Mouse (Mus musculus): ENCODE results near the gene Ovol3. TPM values are rescaled to one million over a fixed set of nuclear protein-coding genes. Genes with fewer than 3 reads are reported as not detected.

Ovol3 gene
- polyA plus RNA-seq, 1 experiment from 2014 or later: not detected

- under 1% methylated on average over 65 of the region's 67 CpGs for WGBS (ENCODE audit: insufficient replicate concordance)
- peak; percentile 94 for ATAC-seq
Measured at GRCm38 (mm10) chr7:30231669-30232454, 3.7 kb downstream of the Ovol3 start, which contains the start of the genes Polr2i and Tbcb. Gene Polr2i (plus strand): TSS chr7:30231948. Gene Tbcb (minus strand): TSS chr7:30232272.

DNA sequence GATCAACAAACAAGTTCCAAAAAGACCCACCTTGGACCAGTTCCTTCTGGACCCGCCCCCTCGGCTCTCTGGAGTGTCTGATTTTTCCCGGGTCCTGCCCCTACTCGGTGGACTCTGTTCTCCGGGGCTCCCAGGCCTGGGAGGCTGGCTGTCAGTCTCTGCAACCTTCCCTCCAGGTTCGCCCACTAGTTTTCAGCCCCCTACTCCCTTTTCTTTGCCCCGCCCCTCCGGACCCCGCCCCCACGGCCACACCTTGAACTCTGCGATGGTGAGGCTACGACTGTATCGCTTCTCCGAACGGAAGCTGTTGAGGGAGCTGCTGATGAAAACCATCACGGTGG, 4.2 kb downstream of the Ovol3 start:
- Histone ChIP-seq H3K4me1 (ENCODE audit: insufficient read depth) (peaks cover 8% of the 10 kb centered on the region; the same call in 1 of the 2 replicates), H3K4me3 (ENCODE audit: low read depth, low read length) (peak overlapping the region; percentile 63), H3K9ac (replicated peaks) (peak overlapping the region; percentile 68), H3K9me3 (ENCODE audit: low read length) (no peaks in the 10 kb centered on the region), H3K36me3 (replicated peaks; ENCODE audit: insufficient read depth, low read length) (peaks cover 9% of the 10 kb centered on the region; the same call in 1 of the 2 replicates), H3K27ac (ENCODE audit: low read depth) (peak overlapping the region; percentile 93; the same call in 1 of the 2 replicates), H3K27me3 (ENCODE audit: insufficient read depth, low read length) (no peaks in the 10 kb centered on the region), H3K4me2 (ENCODE audit: low read depth, low read length) (peak overlapping the region; percentile 88)
- 2% methylated on average over 16 of the region's 16 CpGs for WGBS (ENCODE audit: insufficient replicate concordance)
- TF ChIP-seq EP300 (IDR thresholded peaks at IDR 0.05; ENCODE audit: low read depth) (no peak), CTCF (IDR thresholded peaks at IDR 0.05; ENCODE audit: low read depth) (no peak)
- no peak for DNase-seq
- no peak for ATAC-seq

More at GRCm38 (mm10) chr7:30231669-30232454, 3.7 kb downstream of the Ovol3 start, which contains the start of the genes Polr2i and Tbcb:
- no peak for TF ChIP-seq CTCF (IDR thresholded peaks at IDR 0.05; ENCODE audit: low read depth)
- no peak for TF ChIP-seq EP300 (IDR thresholded peaks at IDR 0.05; ENCODE audit: low read depth)
- Histone ChIP-seq H3K27ac (ENCODE audit: low read depth) (peak within 1 kb of the TSS; percentile 93), H3K4me2 (ENCODE audit: low read depth, low read length) (peak within 1 kb of the TSS; percentile 88), H3K9ac (replicated peaks) (peak within 1 kb of the TSS; percentile 68), H3K9me3 (ENCODE audit: low read length) (no peaks in the 10 kb centered on the region), H3K4me1 (ENCODE audit: insufficient read depth) (peaks cover 8% of the 10 kb centered on the region; the same call in 1 of the 2 replicates), H3K27me3 (ENCODE audit: insufficient read depth, low read length) (no peaks in the 10 kb centered on the region), H3K4me3 (ENCODE audit: low read depth, low read length) (peak within 1 kb of the TSS; percentile 63), H3K36me3 (replicated peaks; ENCODE audit: insufficient read depth, low read length) (0 out of 2 replicates have a peak, but pooled peaks cover 5% of the 10 kb centered on the region)
- peak; percentile 95 for DNase-seq

DNA sequence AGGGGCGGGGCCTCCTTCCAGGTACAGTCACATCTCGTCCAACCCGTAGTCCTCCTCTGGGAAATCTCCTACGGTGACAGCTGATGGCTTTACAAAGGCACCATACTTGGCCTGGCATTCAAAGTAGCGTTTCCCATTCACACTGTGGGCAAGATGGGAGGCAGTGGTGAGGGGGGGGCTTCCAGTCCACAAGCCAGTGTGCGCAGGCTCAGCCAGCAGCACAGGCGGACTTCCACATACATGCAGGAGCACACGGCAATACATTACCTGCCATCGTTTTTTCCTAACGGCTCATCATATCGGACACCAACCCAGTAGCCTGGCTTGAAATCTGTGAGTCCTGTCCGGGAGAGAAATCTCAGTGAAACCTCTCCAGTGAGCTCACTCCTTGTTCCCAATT, 11.3 kb downstream of the Ovol3 start:
- Histone ChIP-seq H3K4me1 (ENCODE audit: insufficient read depth) (peaks cover 13% of the 10 kb centered on the region; the same call in 1 of the 2 replicates), H3K9ac (replicated peaks) (no peak overlapping the region), H3K36me3 (replicated peaks; ENCODE audit: insufficient read depth, low read length) (peaks cover 13% of the 10 kb centered on the region), H3K27ac (ENCODE audit: low read depth) (no peak overlapping the region), H3K9me3 (ENCODE audit: low read length) (no peaks in the 10 kb centered on the region), H3K4me3 (ENCODE audit: low read depth, low read length) (no peak overlapping the region), H3K27me3 (ENCODE audit: insufficient read depth, low read length) (no peaks in the 10 kb centered on the region), H3K4me2 (ENCODE audit: low read depth, low read length) (no peak overlapping the region)
- TF ChIP-seq CTCF (IDR thresholded peaks at IDR 0.05; ENCODE audit: low read depth) (no peak), EP300 (IDR thresholded peaks at IDR 0.05; ENCODE audit: low read depth) (no peak)
- 87% methylated on average over 12 of the region's 12 CpGs for WGBS (ENCODE audit: insufficient replicate concordance)
- no peak for DNase-seq
- ATAC-seq: no peak

- Histone ChIP-seq H3K27me3 (ENCODE audit: insufficient read depth, low read length) (no peaks in the 10 kb centered on the region), H3K9me3 (ENCODE audit: low read length) (no peaks in the 10 kb centered on the region), H3K4me3 (ENCODE audit: low read depth, low read length) (no peak overlapping the region), H3K27ac (ENCODE audit: low read depth) (no peak overlapping the region), H3K4me1 (ENCODE audit: insufficient read depth) (peaks cover 16% of the 10 kb centered on the region; the same call in 1 of the 2 replicates), H3K36me3 (replicated peaks; ENCODE audit: insufficient read depth, low read length) (peaks cover 13% of the 10 kb centered on the region), H3K9ac (replicated peaks) (no peak overlapping the region), H3K4me2 (ENCODE audit: low read depth, low read length) (no peak overlapping the region)
- ATAC-seq: no peak
- TF ChIP-seq CTCF (IDR thresholded peaks at IDR 0.05; ENCODE audit: low read depth) (no peak), EP300 (IDR thresholded peaks at IDR 0.05; ENCODE audit: low read depth) (no peak)
- no peak for DNase-seq
- WGBS (ENCODE audit: insufficient replicate concordance): 77% methylated on average over 5 of the region's 5 CpGs
Measured at GRCm38 (mm10) chr7:30222205-30222604, 13.3 kb downstream of the Ovol3 start.

GRCm38 (mm10) chr7:30221433-30221832, 14.1 kb downstream of the Ovol3 start:
- no peaks in the 10 kb centered on the region for H3K9me3 ChIP-seq (ENCODE audit: low read length)
- H3K9ac ChIP-seq (replicated peaks): no peak overlapping the region
- H3K36me3 ChIP-seq (replicated peaks; ENCODE audit: insufficient read depth, low read length): peaks cover 9% of the 10 kb centered on the region
- no peak overlapping the region for H3K27ac ChIP-seq (ENCODE audit: low read depth)
- ATAC-seq (no peak), DNase-seq (no peak)
- 81% methylated on average over 3 of the region's 3 CpGs for WGBS (ENCODE audit: insufficient replicate concordance)
- no peaks in the 10 kb centered on the region for H3K27me3 ChIP-seq (ENCODE audit: insufficient read depth, low read length)
- no peak overlapping the region for H3K4me3 ChIP-seq (ENCODE audit: low read depth, low read length)
- no peak overlapping the region for H3K4me2 ChIP-seq (ENCODE audit: low read depth, low read length)
- TF ChIP-seq CTCF (IDR thresholded peaks at IDR 0.05; ENCODE audit: low read depth) (no peak), EP300 (IDR thresholded peaks at IDR 0.05; ENCODE audit: low read depth) (no peak)
- peaks cover 16% of the 10 kb centered on the region; the same call in 1 of the 2 replicates for H3K4me1 ChIP-seq (ENCODE audit: insufficient read depth)

DNA sequence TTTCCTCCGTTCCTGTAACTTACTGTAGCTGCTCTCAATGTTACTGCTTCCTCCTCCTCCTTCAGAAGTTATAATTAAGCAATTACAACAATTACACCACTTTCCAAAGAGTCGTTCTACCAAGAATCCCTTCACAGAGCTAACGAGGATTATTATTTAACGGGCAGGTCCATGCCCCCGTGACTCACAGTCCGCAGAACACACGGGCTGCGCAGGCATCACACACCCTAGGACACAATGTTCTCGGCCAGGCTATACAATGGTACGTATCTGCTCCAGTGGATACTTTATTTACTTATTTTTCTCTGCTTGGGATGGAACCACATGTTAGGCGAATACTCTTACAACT, 15.5 kb downstream of the Ovol3 start:
- Histone ChIP-seq H3K27me3 (ENCODE audit: insufficient read depth, low read length) (no peaks in the 10 kb centered on the region), H3K9ac (replicated peaks) (peak overlapping the region; percentile 58), H3K36me3 (replicated peaks; ENCODE audit: insufficient read depth, low read length) (no peaks in the 10 kb centered on the region), H3K27ac (ENCODE audit: low read depth) (peak overlapping the region; percentile 77), H3K4me3 (ENCODE audit: low read depth, low read length) (peak overlapping the region; percentile 44), H3K4me1 (ENCODE audit: insufficient read depth) (peaks cover 16% of the 10 kb centered on the region; the same call in 1 of the 2 replicates), H3K9me3 (ENCODE audit: low read length) (no peaks in the 10 kb centered on the region), H3K4me2 (ENCODE audit: low read depth, low read length) (peak overlapping the region; percentile 83)
- ATAC-seq (peak; percentile 85), DNase-seq (peak; percentile 38)
- no peak for TF ChIP-seq CTCF (IDR thresholded peaks at IDR 0.05; ENCODE audit: low read depth)
- peak; percentile 54; the same call in 1 of the 2 replicates for TF ChIP-seq EP300 (IDR thresholded peaks at IDR 0.05; ENCODE audit: low read depth)
- 9% methylated on average over 11 of the region's 11 CpGs for WGBS (ENCODE audit: insufficient replicate concordance)

All from liver, postnatal 0 days (tissue).